Mouse (Mus musculus): ENCODE measurements around the gene Guk1.

Gene Guk1

DNA sequence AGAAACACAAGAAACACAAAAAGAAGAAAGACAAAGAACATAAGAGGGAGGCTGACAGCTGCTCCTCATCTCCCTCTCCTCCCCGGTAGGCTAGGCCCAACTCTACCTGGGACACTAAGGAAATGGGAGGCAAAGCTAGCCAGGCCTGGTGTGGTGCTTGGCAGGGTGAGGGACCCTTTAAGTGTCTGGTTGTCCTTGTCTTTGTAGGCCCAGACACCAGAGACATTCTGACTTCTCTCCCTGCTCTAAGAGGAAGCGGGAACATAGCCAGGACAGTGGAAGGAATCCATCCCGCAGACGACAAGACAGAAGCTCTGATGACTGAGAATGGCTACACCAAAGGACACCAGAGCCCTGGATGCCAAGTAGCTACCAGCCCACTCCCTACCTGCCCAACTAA lies 18.0 kb upstream of the Guk1 start:
- no peak for DNase-seq

DNA sequence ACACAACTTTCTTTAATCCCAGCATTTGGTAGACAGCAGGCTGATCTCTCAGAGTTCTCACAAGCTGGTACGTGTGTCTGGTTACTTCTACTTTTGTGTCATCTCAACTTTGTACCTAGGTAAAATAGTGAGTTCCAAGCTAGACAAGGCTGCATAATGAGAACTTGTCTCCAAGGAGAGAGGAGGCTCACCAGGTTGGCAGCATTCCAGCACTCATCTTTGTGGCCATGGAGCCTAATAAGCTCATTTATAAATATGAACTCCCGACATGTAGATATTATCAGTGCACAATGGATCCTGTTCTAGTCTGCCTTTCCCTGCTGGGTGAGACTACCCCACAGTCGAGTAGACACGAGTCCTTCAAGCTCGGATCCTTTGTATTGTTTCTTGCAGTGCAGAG lies 17.6 kb upstream of the Guk1 start:
- peak in 1 of 2 experiments; percentile 36 for DNase-seq

DNA sequence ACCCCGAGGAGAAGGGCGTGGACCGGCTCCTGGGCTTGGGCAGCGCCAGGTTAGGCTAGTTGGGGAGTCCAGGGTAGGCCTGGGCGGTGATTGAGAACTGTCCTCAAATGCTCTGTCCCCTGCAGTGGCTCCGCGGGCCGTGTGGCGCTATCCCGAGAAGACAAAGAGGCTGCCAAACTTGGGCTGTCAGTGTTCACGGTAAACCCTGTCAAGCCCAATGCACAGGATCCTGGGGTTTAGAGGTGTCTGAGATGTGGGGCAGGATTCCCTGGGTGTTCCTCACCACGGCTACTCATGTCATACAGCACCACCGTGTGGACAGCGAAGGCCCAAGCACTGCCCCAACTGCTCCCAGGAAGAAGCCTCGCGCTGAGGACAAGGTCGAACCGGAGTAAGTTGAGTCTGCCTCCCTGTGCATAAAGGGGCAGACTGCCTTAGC lies 17.0 kb upstream of the Guk1 start:
- DNase-seq, result peak; percentile 78 to 88

DNA sequence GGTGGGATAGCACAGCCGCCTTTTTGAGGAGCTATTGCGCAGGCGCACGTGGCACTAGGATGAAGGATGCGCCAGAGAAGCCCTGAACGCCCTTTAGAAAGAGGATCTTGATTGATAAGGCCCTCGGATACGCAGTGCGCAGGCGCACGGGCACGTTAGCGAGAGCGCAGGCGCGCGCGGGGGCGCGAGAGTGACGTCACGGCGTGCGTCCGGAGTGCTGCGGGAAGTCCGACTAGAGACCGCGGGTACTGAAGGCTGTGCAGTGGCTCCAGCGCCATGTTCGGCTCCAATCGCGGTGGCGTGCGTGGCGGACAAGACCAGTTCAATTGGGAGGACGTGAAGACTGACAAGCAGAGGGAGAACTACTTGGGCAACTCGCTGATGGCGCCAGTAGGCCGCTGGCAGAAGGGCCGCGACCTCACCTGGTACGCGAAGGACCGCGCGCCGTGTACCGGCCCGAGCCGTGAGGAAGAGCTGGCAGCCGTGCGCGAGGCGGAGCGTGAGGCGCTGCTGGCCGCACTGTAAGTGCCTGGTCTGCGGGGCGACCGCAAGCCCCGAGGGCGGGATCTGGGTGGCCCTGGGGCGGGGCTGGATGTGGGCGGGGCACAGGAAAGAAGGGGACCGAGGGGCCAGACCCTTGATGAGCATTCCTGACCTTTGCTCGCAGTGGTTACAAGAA lies 16.3 kb upstream of the Guk1 start, which contains the start of gene 2310033P09Rik:
TSS of gene 2310033P09Rik (plus strand) at position 169 of the 679 bp plus-strand sequence.
- peak; percentile 91 to 95 for DNase-seq

DNA sequence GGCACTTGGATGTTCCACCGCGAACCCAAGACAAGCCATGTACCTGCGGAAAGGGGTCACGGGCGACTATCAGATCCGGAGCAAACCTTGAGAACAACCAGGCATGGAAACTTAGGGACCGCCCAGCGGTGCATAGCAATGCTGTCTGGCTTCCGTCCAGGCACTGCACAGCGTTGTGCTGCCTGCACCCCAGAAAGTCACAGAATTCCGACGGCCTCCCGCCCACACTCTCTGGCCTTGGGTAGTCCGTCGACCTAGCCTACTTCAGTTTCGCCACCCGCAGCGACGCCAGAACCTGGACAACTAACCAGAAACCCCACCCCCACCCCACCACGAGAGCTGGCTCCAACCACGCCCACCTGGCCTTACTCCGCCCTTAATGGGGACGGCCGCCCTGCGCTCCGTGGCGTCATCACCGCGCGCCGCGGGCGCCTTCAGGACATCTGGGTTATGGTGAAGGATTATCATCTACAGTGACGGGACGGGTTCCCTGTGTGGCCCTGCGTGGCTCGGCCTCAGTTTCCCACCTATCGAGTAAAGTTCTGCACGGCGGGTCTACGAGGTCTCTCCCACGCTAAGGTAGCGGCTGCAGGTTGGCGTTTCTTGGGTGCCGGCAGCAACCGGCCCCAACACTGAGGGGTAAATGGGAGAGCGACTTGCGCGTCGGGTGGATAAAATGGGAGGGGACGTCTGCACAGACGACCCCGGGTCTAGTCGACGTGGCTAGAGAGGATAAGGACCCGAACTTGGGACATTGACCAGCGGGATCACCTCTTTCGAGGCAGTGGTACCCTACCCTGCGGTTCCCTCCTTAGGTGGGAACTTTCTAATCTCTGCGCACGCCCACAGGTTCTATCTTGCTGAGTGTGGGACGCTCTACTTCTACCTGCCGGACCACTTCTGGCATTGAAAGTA lies 10.3 kb upstream of the Guk1 start, which contains the start of gene Mrpl55:
TSS of gene Mrpl55 (plus strand) at position 406 of the 915 bp plus-strand sequence.
- peak; percentile 97 to 98 for DNase-seq

DNA sequence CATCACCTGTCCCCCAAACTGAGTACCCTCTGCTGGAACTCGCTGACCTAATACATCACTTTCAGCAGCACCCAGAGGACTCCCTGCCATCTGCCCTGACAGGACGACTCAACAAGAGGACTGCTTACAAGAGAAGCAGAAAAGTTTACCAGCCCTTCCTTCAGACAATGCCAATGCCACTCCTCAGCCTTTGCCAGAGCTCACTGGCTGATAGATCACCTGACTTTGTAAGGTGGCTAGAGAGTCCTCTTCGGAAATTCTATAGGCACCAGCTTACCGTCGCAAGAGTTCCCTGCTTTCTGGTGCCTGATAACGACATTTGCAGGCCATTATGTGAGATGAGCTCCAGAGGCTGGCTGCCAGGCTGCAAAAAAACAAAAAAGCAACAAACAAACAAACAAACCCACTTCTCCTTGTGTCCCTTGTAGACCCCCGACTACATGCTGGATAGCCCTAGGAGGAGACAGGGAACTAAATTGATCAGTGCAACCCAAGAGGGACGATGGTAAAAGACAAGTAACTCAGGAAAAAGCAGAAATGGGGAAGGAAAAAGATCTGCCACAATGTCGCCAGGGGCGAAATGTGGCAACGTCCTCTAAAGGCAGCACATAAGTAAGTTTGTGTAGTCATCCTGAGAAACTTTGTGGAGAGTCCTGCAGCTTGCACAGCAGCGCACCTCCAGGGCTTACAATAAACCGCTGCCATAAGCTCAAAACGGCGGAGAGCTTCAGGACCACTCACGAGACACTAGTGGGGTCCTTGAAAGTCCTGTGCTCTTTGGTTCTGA lies 9.4 kb upstream of the Guk1 start:
- no peak for DNase-seq

DNA sequence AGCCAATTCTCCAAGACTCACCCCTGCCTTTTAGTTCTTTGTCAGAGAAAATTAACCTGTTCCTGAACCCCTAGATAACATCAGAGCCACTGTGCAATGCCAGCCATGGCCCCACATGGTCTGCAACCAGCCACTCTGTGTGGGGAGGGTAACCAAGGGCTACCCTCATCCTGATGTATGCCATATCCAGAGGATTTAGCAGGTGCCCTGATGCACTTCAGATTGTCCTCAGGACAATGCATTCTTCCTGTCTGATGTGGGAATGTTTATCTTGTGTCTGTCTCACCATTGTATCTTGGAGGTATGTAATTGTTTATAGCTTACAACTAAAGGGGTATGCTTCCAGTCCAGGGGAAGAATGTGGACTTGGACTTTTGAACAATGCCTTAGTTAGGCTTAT lies 4.2 kb upstream of the Guk1 start:
- DNase-seq, result no peak

DNA sequence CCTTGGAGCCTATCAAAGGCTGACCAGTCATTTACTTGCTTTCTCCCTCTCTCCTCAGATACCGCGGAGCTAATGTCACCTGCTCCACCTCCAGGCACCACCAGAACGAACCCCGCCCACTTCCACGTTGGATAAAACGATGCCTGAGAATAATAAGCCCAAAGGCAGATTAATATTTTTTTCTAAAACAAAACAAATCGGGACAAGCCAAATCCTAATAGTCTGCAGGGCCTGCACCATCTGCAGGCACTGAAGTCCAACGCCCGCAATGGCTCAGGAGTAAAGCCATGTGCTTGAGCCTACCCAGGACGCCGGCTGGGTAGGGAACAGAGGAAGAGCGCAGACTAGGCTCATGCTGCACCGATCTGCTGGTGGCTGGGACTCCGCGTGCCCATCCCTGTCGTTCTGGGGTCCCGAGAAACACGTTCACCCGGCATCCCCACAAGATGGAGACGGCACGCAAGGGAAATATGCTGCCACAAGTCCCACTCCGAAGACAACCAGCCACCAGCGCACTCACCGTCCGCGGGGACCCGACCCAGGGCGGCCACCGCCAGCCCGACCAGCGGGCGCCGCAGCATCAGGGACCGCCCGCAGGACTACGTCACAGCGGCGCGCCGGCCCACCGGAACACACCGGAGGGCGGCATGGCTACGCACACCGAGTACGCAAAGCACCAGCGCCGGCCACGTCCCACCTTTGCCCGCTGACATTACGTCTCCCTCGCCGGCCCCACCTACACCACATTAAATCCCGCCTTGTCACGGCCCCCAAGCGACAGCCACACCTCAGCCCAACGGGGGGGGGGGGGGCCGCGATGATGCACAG lies 567 bp downstream of the Guk1 start:
- DNase-seq, result peak; percentile 93 to 97

DNA sequence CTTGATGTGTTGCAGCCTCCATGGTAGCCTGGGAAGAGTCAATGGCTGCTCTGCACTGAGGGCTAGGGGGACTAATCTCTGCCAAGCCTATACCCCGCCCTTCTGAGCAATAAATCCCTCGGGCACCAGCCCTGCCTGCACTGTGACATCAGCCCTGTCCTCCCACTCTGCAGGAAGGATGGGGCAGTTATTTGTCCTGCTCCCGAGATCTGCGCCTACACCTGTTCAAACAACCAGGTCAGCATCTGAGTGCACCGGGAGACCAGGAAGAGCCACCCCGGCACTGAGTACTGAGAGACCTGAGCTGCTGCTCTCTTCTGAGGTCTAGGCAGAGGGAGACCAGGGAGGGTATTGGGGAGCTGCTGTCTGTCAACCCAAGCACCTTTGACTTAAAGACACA lies 4.3 kb downstream of the Guk1 start:
- no peak for DNase-seq

DNA sequence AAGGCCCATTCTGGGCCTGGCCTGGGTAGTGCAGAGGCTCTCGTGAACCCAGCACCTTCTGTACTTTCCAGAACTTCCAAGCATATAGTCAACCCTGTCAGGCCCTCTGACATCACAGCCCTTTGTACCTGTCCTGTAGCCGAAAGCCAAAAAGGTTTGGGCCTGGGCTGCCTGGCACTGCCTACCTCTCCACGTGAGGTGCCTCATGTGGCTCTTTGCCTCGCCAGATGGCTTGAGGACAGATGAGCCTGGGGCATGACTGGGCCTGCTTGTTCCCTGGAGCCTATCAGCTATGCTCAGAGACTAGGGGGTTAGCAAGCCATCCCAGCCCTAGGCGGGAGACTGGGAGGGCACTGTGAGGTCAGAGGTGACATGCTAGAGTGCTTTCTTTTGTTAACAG lies 6.5 kb downstream of the Guk1 start:
- DNase-seq, result no peak

DNA sequence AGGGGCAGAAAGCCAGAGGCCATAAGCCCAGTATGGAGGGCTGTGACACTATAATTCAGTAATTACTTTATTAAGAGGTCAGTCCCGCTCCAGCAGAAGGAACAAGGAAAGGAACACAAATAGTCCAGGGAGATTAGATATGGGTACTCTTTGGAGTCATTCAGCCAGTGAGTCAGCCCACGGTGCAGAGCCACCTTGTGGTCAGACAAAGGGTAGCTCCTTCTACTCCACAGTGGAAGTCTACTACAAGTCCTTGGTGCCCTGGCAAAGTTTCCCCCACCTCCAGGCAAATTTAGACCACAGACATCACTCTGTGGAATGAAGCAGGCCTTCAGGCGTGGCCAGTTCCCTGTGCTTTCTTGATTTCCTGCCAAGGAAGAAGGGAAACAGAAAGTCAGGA lies 8.2 kb downstream of the Guk1 start:
- peak; percentile 72 to 77 for DNase-seq

DNA sequence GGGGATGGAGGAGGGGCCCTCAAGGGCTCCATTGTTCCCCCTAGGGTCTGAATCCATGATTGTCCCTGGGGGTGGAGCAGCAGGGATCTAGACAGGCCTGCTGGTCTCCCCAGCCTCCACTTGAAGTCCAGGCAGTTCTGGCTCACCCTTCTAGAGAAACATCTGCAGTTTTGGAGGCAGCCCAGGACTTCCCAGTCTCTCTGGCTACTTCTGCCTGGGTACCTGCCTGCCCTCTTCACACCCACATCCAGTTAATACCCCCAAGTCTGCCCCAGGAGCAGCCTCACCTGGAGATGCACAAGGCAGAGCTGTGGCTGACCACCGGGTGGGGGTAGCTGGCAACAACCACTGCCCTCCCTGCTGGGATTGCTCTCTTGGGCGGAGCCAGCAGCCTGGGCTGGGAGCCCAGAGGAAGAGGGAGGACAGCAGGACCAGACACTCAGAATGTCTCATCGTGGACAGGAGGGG lies 9.1 kb downstream of the Guk1 start, which contains the start of gene Gjc2:
TSS of gene Gjc2 (minus strand) at position 350 of the 468 bp plus-strand sequence.
- peak; percentile 46 to 74 for DNase-seq

DNA sequence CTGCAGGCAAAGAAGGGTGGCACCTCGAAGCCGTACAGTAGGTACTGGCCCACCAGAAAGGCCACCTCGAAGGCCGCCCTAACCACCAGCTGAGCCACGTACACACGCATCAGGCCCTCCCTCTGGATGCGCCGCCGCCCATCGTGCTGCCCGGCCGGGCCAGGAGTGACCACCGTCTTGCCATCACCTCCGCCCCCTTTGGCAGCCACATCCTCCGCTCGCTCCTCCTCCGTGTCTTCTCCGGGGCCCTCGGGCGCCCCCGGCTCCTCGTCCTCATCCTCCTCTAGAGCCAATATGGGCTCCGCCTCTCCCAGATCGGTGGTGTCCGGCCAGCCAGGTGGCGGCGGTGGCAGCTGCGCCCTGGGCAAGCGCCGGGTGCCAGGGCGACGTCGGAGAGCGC lies 15.1 kb downstream of the Guk1 start:
- DNase-seq, result no peak

DNA sequence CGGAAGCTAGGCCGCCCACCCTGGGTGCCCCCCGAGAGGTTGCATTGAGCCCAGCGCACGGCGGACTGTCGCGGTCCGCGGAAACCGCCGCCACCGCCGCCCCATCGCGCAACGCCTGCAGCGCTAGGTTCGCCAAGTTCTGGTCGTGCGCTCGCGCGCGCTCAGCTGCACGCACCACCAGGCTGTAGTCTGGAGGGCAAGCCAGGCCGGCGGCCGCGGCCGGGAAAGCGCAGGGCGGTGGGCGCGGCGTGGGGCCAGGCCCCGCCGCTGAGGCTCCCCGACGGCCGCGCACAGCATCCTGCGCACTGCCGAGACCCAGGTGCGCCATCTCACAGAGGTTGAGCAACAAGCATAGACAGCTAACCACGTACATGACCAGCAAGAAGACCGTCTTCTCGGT lies 15.5 kb downstream of the Guk1 start:
- no peak for DNase-seq

DNA sequence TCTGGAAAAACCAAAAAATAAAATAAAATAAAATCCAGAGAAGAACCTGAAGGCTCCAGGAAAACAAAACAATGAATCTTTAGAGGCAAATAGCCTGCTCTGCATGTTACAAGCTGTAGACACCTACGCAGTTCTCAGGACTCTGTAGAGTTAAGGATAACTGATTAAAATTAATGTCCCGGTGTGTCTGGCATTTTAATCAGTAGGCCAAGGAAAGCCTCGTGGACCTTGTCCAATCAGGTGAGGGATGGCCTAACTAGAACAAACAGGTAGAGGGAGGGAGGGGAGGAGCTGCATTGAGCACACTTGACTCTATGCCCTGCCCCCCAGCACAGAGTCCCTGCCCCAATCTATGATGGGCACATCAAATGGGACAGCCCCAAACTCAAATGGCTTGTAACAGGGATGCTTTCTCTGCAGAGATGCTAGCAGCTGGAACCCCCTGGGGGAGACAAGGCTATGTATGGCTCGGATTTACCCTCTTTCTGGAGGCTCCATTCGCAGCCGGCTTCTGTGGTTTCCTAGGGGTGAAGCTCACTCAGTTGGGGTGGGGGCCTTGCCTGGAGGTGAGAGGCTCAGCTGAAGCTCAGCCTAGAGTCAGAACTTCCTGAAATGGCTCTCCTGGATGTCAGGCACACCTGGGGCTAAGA lies 17.7 kb downstream of the Guk1 start:
- DNase-seq, result peak; percentile 24 to 61

DNA sequence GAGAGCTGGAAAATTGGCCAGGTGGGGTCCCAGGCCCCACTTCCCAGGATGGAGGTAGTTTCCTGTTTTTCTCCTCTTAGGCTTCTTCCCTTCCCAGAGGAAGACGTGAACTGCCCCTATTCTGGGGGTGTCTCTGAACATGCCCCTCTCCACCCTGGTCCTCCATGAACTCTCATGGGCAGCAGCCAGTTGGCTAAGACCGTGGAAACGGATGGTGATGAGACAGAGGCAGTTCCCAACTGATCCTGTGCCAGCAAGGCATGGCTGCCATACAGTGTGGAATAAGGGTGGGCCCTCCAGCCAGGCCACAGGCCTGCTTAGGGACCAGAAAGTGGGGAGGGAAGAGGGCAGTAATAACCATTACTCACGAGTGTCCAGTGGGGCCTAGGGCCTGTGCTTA lies 21.5 kb downstream of the Guk1 start:
- no peak for DNase-seq

DNA sequence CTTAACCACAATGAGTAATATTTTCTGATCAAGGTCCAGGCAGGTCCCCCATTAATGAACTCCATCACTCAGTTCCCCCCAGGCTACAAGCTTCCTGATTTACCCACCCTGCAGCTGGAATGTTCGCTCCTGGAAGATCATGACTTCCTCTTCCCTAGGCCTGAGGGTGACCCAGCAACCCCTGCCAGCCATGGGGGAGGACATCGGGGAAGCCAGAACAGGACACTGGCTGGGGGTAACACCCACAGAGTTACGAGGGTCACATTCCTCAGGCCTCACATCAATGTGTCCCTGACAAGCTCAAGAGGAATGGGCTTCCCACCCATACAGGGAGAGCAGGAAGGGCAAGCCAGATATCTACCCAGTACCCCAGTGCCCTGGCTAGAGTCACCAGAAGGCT lies 22.2 kb downstream of the Guk1 start:
- DNase-seq, result peak in 1 of 2 experiments; percentile 35

DNA sequence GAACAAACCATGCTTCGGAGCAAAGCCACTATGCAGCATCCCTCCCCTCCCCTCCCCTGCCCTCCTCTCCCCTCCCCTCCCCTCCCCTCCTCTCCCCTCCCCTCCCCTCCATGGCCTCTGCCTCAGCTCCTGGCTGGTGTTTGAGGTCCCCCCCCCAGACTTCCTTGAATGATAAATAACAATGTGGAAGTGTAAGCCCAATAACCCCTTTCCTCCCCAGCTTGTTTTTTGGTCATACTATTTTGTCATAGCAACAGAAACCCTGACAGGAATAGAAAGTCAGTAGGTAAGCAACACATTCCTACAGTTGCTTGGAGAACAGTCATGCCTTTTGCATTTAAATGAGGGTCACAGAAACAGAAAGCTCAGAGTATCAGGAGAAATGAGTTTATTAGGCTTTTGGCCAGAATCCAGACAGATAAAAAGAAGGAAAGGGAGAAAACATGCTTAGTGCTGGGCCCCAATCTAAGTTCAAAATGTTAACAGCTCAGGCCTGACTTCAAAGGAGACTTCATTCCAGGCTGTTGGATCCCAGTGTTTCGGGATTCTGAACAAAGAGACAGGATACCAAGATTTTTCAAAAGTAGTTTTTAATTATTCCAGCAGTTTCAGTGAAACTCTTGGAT lies 26.3 kb downstream of the Guk1 start:
- DNase-seq, result no peak

DNA sequence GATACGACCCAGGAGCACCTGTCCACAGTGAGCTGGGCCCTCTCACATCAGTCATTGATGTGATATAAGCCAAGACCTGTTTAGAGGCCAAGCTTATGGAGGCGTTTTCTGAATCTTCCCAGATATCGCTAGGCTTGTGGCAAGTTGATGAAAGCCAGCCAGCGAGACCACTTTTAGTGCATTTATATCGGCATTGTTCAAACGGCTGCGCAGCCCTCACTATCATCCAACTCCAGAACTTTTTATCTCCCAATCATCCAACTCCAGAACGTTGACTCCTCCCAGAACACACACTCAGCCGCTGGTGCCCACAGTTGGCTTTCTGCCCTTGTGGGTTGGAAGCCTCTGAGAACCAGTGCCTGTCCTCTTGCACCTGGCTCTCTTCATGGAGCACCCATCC lies 27.6 kb downstream of the Guk1 start:
- no peak for DNase-seq
